Mouse (Mus musculus) layer of hippocampus, adult 8-10 months (tissue): ENCODE data around the gene Usp8. TPM values are rescaled to one million over a fixed set of nuclear protein-coding genes. Genes with fewer than 3 reads are reported as not detected.

Source experiments
- total RNA-seq, 4 experiments: library from RNA; stranded (reverse); gene quantifications; 2 replicates each; pipeline ENCODE4 v1.2.4; 2022

Usp8 gene
- total RNA-seq, 4 experiments from 2014 or later, result 53.2 to 55.8 (median 54.1) TPM

Other genes with a start within 250 kb of the Usp8 start
- under 1 TPM in 1 of 4 experiments, not detected in 3; 0.07 TPM for gene Atp8b4, start 206.7 kb upstream of the Usp8 start, total RNA-seq
- gene Slc27a2, start 154.9 kb upstream of the Usp8 start, total RNA-seq, result 10 to 100 TPM; 13.1 to 14.7 (median 13.3) TPM
- gene Hdc, start 88.0 kb upstream of the Usp8 start, total RNA-seq, result 1 to 10 TPM; 1.1 to 2.2 (median 1.4) TPM
- gene Gabpb1, start 31.0 kb upstream of the Usp8 start, total RNA-seq, result 10 to 100 TPM; 16.1 to 23.4 (median 21.3) TPM
- gene Usp50, start 76.1 kb downstream of the Usp8 start, total RNA-seq, result 1 to 10 TPM; 1.4 to 2.0 (median 1.7) TPM
- 10 to 100 TPM; 42.5 to 53.0 (median 47.9) TPM for gene Trpm7, start 168.9 kb downstream of the Usp8 start, total RNA-seq
- gene Sppl2a, start 225.9 kb downstream of the Usp8 start, total RNA-seq, result 10 to 100 TPM; 28.7 to 33.1 (median 30.3) TPM